Mouse (Mus musculus): ENCODE data around the gene 2310011J03Rik.

DNA sequence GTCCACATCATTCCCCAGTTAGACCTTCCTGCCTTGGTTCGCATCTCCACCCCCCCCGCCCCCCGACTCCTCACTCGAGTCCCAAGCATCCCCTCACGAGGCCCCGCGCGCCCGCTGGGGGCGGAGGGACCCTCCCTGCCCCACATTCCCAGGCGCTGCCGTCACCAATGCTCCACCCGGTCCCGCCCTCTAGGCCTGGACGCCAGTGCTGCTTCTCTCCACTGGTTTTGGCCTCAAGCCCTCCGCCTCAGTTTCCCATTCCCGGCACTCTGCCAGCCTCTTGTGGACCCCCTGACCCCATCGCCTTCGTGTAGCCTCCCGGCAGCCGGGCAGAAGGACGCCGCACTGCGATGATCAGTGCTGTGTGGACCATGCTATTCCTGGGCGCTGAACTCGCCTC is 28.6 kb upstream of the 2310011J03Rik start:
- no peak for TF ChIP-seq CTCF (IDR thresholded peaks at IDR 0.05; ENCODE audit: control insufficient read depth, insufficient read depth, low read length)
- no peak for TF ChIP-seq POLR2A (IDR thresholded peaks at IDR 0.05; ENCODE audit: borderline replicate concordance, control insufficient read depth, low read depth, low read length)

Measured in bone marrow, adult 2 months (tissue).